Mouse (Mus musculus) left cerebral cortex, postnatal 14 days (tissue): ENCODE results near the gene Coro1b. TPM values are rescaled to one million over a fixed set of nuclear protein-coding genes. Genes with fewer than 3 reads are reported as not detected.

Experiments
- DNase-seq, 2 experiments: peaks; one replicate each; pipeline ENCODE4 v3.0.0; 2021 to 2022; ENCODE audit warnings: low spot score in 2 of 2, mixed read lengths in 1 of 2
- intact Hi-C: fragments of 180-260 bp; cut with DNase I; formaldehyde crosslinking; loops from one replicate; pipeline ENCODE4 v1.15.1; 2025
- long read RNA-seq, 2 experiments: library from polyadenylated mRNA; stranded (forward); transcript quantifications; one replicate each; pipeline ENCODE4 v2.0.0; 2021
- total RNA-seq, 2 experiments: library from RNA; stranded (reverse); gene quantifications; 2 replicates each; pipeline ENCODE4 v1.2.3; 2021

Coro1b gene
- 10 to 100 TPM; 80.7 to 87.5 TPM for total RNA-seq
- long read RNA-seq, experiment 1, transcript Coro1b-201 (11 exons, 1,888 nt), result major isoform, 22 of 88 reads
- long read RNA-seq, experiment 1, partial matches to known transcripts, result 15 of 88 reads
- long read RNA-seq, experiment 1, other reads (novel, unspliced or antisense), result 50 of 88 reads
- long read RNA-seq, experiment 2, transcript Coro1b-201 (11 exons, 1,888 nt), result major isoform, 17 of 69 reads
- long read RNA-seq, experiment 2, partial matches to known transcripts, result 14 of 69 reads
- long read RNA-seq, experiment 2, other reads (novel, unspliced or antisense), result 37 of 69 reads

DNA sequence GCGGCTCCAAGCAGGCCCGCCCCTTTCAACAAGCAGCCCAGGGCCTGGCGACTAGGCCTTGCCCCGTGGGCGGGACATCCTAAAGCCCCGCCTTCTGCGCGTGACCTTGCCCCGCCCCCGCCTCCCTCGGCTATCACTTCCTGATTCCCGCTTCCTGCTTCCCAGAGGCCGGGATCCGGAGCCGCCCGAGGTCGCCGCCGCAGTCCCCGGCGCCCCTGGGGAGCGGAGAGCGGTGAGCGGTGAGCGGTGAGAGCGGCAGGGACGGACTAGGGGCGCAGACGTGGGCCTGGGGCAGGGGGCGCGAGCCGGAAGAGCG lies at the start of gene Coro1b:
TSS of gene Coro1b (plus strand) at position 129 of the 316 bp plus-strand sequence.
- DNase-seq, result peak; percentile 94 to 95
- intact Hi-C loops, result no loop called here

DNA sequence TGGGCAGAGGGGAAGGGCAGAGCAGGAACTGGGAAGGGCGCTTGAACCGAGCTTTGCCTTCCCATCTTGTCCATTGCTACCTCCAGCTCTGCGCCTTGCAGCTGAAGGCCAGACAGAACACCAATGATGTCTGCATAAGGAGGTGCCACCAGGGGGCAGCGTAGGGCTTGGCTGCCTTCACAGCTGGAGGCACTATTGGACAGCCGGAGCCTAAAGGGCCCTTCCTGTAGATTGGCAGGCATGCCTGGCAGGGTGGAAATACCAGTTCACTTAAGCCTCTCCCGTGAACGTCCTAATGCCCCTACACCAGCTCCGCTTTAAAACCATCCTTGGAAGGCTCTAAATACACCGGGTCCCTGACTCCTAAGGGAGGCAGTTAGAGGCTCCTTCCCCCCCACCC lies 49.4 kb upstream of the Coro1b start:
- DNase-seq, result peak; percentile 92

DNA sequence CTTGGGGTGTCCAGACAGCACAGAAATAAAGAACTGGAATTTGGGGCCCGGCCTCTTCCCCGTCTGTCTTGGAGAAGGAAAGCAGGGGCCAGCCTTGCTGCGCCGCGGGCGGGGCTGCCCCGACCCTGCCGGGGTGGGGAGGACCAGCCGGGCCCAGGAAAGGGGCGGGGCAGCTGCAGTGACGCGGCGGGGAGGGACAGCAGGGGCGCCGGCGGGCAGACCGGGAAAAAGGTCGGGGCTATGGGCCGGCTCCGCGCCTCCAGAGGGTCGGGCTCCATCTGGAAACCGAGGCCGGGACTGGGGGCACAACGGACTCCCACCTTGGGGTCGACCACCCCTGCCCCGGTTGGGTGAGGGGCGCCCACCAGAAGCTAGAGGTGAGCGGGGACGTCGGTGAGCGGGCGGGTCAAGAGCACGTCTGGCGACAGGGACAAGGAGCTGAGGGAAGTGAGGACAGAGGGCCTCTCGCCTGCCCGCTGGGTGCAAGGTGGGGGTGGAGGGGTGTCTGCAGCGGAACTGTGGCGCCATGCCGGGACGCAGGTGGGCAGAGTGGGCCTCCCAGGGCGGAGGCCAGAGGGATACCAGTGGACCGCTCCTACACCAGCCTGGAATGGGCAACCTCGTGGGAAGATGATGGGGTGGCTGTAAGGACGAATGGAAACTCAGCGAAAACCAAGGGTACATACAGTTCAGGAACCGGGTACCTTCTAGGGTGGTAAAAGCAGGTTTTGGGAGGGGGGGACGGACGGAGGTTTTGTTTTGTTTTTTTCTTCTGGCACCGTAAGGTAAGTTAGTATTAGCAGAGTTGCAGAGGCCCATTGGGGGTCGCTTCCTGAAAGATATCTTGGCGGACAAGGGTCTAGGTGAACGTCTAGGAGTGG lies 48.3 kb upstream of the Coro1b start, which contains the start of gene Pitpnm1:
TSS of gene Pitpnm1 (plus strand) at position 162 of the 881 bp plus-strand sequence.
- peak; percentile 17 to 52 for DNase-seq
- intact Hi-C loops, result loop anchor here (2.0 to 5.0 kb wide), 2 partner anchors 53 to 129 kb away; partner anchors contain the start of gene Gstp2

More for the DNA sequence above, 49.4 kb upstream of the Coro1b start:
- intact Hi-C loops, result loop anchor here (2.0 to 5.0 kb wide), 2 partner anchors 52 to 130 kb away; partner anchors contain the start of gene Gstp2

DNA sequence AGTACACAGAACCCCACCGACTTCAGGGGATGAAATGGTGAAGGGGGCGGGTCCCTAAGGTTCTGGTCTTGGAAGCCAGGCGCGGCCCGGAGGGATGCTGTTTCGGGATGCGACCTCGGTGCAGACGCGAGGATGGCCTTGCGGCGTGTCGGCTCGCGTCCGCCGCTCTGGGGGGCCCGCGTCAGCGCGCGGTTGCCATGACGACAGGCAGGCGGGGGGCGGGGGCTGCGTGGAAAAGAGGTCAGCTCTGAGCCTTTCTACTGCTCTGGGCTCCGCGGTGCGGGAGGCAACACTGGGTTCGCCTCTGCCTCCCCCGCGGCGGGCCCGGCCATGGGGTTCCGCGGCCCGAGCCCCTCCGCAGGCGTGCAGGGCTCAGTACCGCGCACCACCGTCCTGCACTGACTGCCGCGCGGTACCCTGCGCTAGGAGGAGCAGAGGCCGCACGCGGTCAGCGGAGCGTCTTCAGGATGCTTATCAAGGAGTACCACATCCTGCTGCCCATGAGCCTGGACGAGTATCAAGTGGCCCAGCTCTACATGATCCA lies 47.6 kb upstream of the Coro1b start:
- intact Hi-C loops, result no loop called here
- DNase-seq, result peak; percentile 66 to 75

DNA sequence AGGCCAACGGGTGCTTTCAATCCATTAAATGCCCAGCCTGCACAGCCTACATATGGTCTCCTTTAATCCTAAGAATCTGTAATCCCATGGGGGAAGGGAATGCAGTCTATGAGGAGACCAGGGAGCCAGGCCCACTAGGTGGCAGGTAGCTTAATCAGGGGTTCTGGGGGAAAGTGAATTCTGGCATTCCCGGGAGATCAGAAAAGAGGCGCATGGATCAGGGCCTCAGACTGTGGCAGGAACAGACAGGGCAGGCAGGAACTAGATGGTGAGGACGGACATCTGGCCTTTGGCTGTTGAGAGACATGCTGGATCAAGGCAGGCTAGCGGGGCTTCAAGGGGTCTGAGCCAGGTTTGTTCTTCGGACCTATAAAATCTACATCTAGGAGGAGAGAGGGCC lies 47.0 kb upstream of the Coro1b start:
- DNase-seq, result peak in 1 of 2 experiments; percentile 16
- intact Hi-C loops, result no loop called here

DNA sequence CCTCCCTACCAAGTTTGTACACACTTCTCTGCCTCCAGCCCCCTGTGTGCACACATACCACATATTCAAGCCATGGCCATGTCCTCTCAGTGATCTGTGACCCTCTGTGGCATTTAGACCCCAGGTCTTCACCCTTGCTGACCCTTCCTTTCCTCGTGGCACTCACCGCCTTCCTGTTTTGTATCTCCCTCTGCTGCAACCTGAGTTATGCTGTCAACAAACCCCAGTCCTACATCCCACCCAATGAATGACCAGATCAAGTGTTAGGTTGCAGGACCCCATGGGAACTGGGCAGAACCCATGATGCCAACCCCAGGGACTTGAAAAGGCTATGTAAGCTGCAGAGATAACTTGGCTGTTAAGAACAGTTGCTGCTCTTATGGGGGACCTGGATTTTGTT lies 46.4 kb upstream of the Coro1b start:
- peak in 1 of 2 experiments; percentile 7 for DNase-seq
- intact Hi-C loops, result no loop called here

DNA sequence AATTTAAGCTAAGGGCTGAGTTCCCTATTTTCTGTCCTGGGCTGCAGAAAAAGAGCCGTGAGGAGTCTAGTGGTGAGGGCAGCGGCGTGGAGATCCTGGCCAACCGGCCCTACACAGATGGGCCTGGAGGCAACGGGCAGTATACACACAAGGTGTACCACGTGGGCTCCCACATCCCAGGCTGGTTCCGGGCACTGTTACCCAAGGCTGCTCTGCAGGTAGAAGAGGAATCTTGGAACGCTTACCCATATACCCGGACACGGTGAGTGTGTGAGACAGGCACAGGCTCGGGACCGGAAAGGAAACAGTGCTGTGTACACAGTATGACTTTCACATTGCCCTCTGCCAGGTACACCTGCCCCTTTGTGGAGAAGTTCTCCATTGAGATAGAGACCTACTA lies 45.8 kb upstream of the Coro1b start:
- intact Hi-C loops, result no loop called here
- DNase-seq, result no peak

DNA sequence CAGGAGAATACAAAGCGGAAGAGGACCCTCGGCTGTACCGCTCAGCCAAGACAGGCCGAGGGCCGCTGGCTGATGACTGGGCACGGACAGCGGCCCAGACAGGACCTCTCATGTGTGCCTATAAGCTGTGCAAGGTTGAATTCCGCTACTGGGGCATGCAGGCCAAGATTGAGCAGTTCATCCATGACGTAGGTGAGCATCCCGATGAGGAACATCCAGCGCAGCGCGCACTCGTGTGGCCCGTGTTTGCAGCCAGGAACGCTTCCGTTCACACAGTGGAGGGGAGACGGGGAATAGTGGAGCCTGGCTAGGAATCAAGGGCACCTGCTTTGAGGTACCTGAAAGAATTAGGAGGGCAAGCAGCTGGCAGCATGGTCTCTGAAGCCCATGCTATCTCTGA lies 45.1 kb upstream of the Coro1b start:
- DNase-seq, result no peak
- intact Hi-C loops, result no loop called here

DNA sequence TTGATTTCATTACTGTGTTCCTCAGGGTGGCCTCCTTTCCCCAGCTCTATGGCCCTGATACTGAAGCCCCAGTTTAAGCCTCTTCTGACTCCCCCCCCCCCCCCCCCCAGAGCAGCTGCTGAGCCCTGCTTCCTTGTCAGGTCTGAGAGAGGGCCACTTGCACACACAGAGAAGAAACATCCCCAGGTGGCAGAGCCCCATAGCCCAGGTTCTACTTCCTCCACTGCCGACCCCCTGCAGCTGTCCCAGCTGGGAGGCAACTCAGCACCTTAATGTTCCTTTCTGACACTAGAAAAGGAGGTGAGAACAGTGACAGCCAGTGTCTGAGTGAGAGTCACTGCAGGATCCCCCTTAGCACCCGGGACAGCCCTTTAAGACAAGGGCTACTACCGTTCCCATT lies 44.6 kb upstream of the Coro1b start:
- intact Hi-C loops, result no loop called here
- no peak for DNase-seq

DNA sequence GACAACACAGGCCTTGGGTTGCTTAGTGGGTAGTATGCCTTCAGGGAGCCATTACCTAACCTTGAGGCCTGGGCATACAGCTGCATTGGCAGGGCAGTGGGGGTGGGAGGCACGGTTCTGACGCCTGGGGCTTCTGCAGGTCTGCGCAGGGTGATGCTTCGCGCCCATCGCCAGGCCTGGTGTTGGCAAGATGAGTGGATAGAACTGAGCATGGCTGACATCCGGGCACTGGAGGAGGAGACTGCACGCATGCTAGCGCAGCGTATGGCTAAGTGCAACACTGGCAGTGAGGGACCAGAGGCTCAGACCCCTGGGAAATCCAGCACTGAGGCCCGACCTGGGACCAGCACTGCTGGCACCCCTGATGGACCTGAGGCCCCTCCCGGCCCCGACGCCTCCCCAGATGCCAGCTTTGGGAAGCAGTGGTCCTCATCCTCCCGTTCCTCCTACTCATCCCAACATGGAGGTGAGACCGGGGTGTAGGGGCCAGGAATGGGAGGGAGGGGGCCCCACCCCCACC lies 43.7 kb upstream of the Coro1b start:
- no peak for DNase-seq
- intact Hi-C loops, result no loop called here

DNA sequence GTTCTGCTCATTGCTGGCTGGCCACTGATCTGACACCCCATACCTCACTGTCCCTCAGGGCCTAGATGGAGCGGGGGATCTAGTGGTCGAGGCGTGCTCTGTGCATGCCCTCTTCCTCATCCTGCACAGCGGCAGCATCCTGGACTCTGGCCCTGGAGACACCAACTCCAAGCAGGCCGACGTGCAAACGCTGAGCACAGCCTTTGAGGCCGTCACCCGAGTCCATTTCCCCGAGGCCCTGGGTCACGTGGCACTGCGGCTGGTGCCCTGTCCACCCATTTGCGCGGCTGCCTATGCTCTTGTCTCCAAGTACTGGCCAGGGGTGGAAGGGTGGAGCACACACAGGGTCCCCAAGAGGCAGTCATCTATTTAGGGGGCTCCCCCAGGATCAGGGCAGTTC lies 41.8 kb upstream of the Coro1b start:
- intact Hi-C loops, result no loop called here

DNA sequence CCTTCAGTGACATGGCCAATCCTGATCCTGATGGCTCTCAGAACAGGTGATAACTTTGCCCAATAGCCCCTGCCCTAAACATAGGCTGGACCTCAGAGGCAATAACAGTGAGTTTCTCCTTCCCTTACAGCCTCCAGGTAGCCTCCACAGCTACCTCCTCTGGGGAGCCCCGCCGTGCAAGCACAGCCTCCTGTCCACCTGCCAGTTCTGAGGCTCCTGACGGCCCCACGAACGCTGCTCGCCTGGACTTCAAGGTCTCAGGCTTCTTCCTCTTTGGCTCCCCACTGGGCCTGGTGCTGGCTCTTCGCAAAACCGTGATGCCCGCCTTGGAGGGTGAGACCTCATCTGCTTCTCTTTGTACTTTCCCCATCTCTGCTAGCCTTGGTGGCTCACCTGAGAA lies 39.9 kb upstream of the Coro1b start:
- DNase-seq, result no peak
- intact Hi-C loops, result no loop called here

More for the DNA sequence above, 41.8 kb upstream of the Coro1b start:
- no peak for DNase-seq

DNA sequence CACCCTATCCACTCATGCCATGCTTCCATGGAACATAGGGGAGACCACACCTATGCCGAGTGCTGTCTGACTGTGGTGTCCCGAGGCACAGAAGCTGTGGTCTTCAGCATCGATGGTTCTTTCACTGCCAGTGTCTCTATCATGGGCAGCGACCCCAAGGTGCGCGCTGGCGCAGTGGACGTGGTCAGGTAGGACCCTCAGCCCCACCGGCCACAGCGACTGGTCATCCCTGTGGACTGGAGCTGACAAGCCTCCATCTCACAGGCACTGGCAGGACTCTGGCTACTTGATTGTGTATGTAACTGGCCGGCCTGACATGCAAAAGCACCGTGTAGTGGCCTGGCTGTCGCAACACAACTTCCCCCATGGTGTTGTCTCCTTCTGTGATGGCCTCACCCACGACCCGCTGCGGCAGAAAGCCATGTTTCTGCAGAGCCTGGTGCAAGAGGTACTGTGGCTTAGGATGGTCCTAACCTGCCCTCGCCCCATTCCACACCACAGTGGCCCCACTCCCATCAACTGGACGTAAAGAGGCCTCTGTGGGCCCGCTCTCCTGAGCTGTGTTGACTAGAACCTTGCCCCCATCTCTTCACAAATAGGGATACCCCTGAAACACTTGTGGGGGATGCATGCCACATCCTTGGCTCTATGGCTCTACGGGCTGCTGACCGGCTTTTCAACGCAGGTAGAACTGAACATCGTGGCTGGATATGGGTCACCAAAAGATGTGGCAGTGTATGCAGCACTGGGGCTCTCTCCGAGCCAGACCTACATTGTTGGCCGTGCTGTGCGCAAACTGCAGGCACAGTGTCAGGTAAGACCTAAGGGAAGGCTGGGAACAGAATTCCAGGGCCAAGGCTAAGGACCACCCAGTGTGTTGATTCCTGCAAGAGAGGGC lies 36.1 kb upstream of the Coro1b start:
- no peak for DNase-seq
- intact Hi-C loops, result no loop called here

DNA sequence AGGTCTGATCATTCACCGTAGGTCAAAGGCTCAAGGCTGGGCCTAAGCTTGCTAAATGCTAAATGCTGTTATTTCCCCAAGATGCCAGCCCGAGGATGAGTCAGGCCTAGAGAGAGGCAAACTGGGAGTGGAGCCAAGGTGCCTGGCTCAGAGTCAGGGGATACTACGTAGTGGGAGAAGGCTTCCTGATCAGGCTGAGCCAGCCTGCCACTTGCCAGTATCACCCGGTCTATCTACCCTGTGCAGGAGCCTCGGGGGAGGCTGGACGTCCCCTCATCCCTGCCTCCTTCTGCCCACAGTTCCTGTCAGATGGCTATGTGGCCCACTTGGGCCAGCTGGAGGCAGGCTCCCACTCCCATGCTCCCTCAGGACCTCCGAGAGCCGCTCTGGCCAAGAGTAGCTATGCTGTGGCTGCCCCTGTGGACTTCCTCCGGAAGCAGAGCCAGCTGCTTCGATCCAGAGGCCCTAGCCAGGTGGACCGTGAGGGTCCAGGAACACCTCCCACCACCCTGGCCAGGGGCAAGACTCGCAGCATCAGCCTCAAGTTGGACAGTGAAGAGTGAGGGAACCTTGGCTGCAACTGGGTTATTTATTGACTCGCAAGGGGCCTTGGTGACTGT lies 35.1 kb upstream of the Coro1b start:
- peak; percentile 70 to 85 for DNase-seq
- intact Hi-C loops, result no loop called here

DNA sequence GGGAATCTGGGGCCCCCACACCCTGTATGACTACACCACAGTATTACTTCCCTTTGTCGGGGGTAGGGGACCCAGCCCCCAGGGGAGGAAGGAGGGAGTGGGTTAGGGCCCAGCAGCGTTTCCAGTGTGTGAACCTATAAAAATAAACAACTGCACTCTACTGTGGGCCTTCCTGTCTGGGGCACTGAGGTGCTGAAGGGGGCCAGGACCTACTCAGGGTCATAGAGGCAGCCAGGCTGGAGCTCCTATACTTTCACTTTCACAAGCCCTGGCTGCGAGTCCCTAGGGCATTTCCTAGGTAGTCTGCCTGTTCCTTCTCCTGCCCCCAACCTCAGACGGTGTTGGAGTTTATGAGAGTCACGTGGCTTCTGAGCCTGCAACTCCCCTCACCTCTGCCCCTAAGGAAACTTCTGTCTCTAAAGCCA lies 34.6 kb upstream of the Coro1b start:
- DNase-seq, result no peak
- intact Hi-C loops, result no loop called here

DNA sequence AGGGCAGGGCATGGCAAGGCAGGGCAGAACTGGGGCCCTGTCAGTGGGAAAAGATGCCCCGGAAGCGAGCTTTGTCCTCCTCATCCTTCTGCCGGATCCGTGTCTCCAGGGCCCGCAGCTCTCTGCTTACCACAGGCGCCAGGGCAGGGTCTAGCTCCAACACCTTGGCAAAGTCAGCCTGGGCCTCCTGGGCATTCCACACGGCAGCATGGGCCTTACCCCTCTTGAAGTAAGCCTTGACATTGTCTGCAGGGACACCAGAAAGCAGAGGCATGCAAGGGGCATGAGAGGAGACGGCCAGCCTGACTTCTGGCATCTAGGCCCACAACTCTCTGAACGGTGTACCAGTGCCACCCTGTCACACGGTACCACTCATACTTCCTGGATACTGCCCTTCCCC lies 33.9 kb upstream of the Coro1b start:
- intact Hi-C loops, result no loop called here
- DNase-seq, result no peak

DNA sequence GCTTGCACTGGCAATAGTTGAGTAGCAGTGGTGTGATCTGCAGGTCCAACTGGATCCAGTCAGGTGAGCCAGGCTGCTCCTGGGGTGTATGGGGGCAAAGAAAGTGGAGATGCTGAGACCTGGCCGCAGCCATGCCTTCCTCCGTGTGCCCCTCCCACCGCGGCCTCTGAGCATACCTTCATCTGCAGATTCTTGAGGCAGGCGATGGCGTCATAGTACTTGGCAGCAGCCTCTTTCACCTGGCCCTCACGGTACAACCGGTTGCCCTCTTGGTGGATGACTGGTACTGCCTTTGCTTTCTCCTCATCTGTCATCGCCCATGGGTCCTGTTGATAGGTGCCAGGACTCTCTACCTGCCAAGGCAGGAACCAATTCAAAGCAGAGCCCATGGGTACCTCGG lies 33.3 kb upstream of the Coro1b start:
- no peak for DNase-seq
- intact Hi-C loops, result no loop called here

DNA sequence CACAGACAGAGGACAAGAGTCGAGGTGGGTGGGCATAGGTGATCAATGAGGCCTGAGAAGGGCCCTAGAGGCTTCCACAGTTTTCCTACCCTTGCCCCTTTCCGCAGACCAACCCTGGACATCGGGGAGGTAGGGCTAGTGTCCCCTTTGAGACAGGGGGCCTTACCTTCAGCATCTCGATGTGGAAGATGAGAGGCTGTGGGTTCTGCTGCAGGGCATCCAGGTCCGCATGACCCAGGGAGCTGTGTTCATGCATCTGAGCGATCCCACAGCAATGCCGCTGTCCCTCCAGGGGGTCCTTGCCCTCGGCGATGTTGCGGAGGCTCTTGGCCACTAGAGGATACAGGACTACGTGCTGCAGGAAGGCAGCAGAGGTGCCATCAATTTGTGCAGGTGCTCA lies 32.6 kb upstream of the Coro1b start:
- DNase-seq, result no peak
- intact Hi-C loops, result no loop called here

DNA sequence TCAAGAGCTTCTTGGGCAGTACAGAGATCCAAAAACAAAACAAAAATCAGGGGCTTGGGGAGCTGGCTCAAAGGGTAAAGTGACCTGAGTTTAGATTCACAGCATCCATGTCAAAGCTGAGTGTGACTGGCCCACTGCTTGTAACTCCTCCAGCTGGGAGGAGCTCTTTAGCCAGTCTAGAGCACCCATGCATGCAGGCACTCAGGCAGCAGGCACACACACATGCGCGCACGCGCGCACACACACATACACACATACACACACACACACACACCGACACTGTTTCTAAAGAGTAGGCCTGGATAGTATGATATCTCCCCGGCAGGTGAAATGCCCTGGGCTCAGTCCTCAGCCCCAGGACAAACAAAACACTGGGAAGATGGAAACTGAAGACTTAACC lies 31.4 kb upstream of the Coro1b start:
- no peak for DNase-seq
- intact Hi-C loops, result no loop called here
